Mouse (Mus musculus) lung, postnatal 0 days (tissue): ENCODE results near the gene Capza1. TPM values are rescaled to one million over a fixed set of nuclear protein-coding genes. Genes with fewer than 3 reads are reported as not detected.

Experiments used
- ATAC-seq: fragments of 200-750 bp; cut with Nextera tagmentation; 2 replicates; pipeline ENCODE4 v1.8.0; 2017; ENCODE audit warnings: moderate library complexity
- DNase-seq: peaks from one replicate; pipeline ENCODE4 v3.0.0-alpha.2; 2016; ENCODE audit warnings: low spot score
- H3K27ac ChIP-seq: fragments of 300-500 bp; sonication (generic); 2 replicates; pipeline ENCODE4 v1.5.1; 2014; ENCODE audit warnings: antibody characterized with exemption, mild to moderate bottlenecking, low read length, mixed read lengths
- H3K27me3 ChIP-seq: fragments of 300-500 bp; sonication (generic); replicated peaks from 2 replicates; pipeline ENCODE4 v1.6.1; 2014; ENCODE audit warnings: low read length, mixed read lengths; ENCODE audit not compliant: insufficient read depth
- H3K36me3 ChIP-seq: fragments of 300-500 bp; sonication (generic); 2 replicates; pipeline ENCODE4 v1.6.1; 2014; ENCODE audit warnings: low read length, mixed read lengths; ENCODE audit not compliant: insufficient read depth
- H3K4me1 ChIP-seq: fragments of 300-500 bp; sonication (generic); 2 replicates; pipeline ENCODE4 v1.6.1; 2014; ENCODE audit warnings: antibody characterized with exemption, low read depth, low read length, mixed read lengths; ENCODE audit not compliant: insufficient read depth
- H3K4me2 ChIP-seq: fragments of 300-500 bp; sonication (generic); replicated peaks from 2 replicates; pipeline ENCODE4 v1.6.1; 2014; ENCODE audit warnings: low read depth, mild to moderate bottlenecking, low read length, moderate library complexity, mixed read lengths
- H3K4me3 ChIP-seq: fragments of 300-500 bp; sonication (generic); 2 replicates; pipeline ENCODE4 v1.5.1; 2014; ENCODE audit warnings: low read depth, low read length
- H3K9ac ChIP-seq: fragments of 300-500 bp; sonication (generic); replicated peaks from 2 replicates; pipeline ENCODE4 v1.6.1; 2014; ENCODE audit warnings: low read depth, mild to moderate bottlenecking
- H3K9me3 ChIP-seq: fragments of 300-500 bp; sonication (generic); 2 replicates; pipeline ENCODE4 v1.6.1; 2016; ENCODE audit warnings: low read length, mixed read lengths
- CTCF ChIP-seq: IDR thresholded peaks from 2 replicates; pipeline ENCODE4 v1.5.1; 2016; ENCODE audit warnings: antibody characterized with exemption, mild to moderate bottlenecking
- EP300 ChIP-seq: IDR thresholded peaks from 2 replicates; pipeline ENCODE4 v1.6.1; 2016; ENCODE audit warnings: antibody characterized with exemption, mild to moderate bottlenecking, control low read depth
- WGBS: fragments of 180-500 bp; shearing (Covaris S2); extraction: QIAGEN DNeasy Blood & Tissue Kit; methylation state at CpG from one replicate; pipeline ENCODE4 v1.1.7; 2014; 5-methylcytosine and 5-hydroxymethylcytosine counted together
- polyA plus RNA-seq: library from polyadenylated mRNA; unstranded; fragments of >200 nt; fragmentation: Nextera tagmentation; extraction: Ambion mirVana; gene quantifications from 2 replicates; pipeline ENCODE4 v1.2.1, GENCODE M21; 2015

The Capza1 gene
- polyA plus RNA-seq, 1 experiment from 2014 or later = 110 TPM

GRCm38 (mm10) chr3:104780561-104781420, 83.5 kb downstream of the Capza1 start, which contains the start of gene Ppm1j:
Gene Ppm1j (plus strand): TSS chr3:104781056.
- Histone ChIP-seq H3K4me2 (peak within 1 kb of the TSS; percentile 93), H3K9me3 (no peaks in the 10 kb centered on the region), H3K27me3 (peaks cover 34% of the 10 kb centered on the region), H3K4me1 (peaks cover 17% of the 10 kb centered on the region; the same call in 1 of the 2 replicates), H3K27ac (no peak within 1 kb of the TSS), H3K36me3 (no peaks in the 10 kb centered on the region), H3K9ac (peak within 1 kb of the TSS; percentile 32), H3K4me3 (peak within 1 kb of the TSS; percentile 43)
- peak; percentile 85 for ATAC-seq
- TF ChIP-seq CTCF (no peak), EP300 (no peak)
- peak; percentile 67 for DNase-seq
- 2% methylated on average over 56 of the region's 56 CpGs for WGBS

GRCm38 (mm10) chr3:104779949-104780348, 84.4 kb downstream of the Capza1 start:
- Histone ChIP-seq H3K9ac (no peak overlapping the region), H3K27me3 (peaks cover 34% of the 10 kb centered on the region), H3K27ac (no peak overlapping the region), H3K4me1 (peaks cover 17% of the 10 kb centered on the region; the same call in 1 of the 2 replicates), H3K9me3 (no peaks in the 10 kb centered on the region), H3K36me3 (no peaks in the 10 kb centered on the region), H3K4me2 (no peak overlapping the region), H3K4me3 (no peak overlapping the region)
- DNase-seq (peak; percentile 83), ATAC-seq (no peak)
- 5% methylated on average over 7 of the region's 7 CpGs for WGBS
- TF ChIP-seq EP300 (no peak), CTCF (peak; percentile 95)

DNA sequence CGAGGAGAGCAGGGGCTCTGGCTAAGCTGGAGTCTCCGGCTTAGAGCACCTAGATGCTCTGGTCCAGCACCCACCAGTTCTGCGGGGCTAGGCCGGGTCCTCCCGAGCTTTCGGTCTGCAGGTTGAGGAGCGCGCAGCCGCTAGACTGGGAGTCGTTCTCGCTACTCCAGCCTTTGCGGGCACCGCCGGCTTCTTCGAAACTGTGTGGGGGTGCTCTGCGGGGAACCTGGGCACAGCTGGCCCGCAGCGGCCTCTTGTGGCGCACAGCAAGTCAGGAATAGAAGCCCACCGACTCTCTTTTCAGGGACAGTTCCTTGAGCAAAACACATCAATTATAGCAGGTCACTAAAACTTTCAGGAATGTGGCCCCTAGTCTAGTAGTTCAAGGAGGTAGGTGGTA, 87.0 kb downstream of the Capza1 start:
- H3K4me3 ChIP-seq = peak overlapping the region; percentile 20; the same call in 1 of the 2 replicates
- H3K36me3 ChIP-seq = no peaks in the 10 kb centered on the region
- no peaks in the 10 kb centered on the region for H3K9me3 ChIP-seq
- peak; percentile 44 for DNase-seq
- H3K27me3 ChIP-seq = peaks cover 34% of the 10 kb centered on the region
- no peak overlapping the region for H3K9ac ChIP-seq
- H3K4me2 ChIP-seq = peak overlapping the region; percentile 47
- TF ChIP-seq CTCF (peak; percentile 60), EP300 (no peak)
- 1% methylated on average over 20 of the region's 20 CpGs for WGBS
- peaks cover 17% of the 10 kb centered on the region; the same call in 1 of the 2 replicates for H3K4me1 ChIP-seq
- H3K27ac ChIP-seq = no peak overlapping the region
- no peak for ATAC-seq

- TF ChIP-seq EP300 (no peak), CTCF (no peak)
- no peak overlapping the region for H3K4me2 ChIP-seq
- H3K27me3 ChIP-seq = peaks cover 12% of the 10 kb centered on the region
- no peak for ATAC-seq
- no peak for DNase-seq
- 76% methylated on average over 7 of the region's 7 CpGs for WGBS
- H3K4me1 ChIP-seq = no peaks in the 10 kb centered on the region
- no peaks in the 10 kb centered on the region for H3K36me3 ChIP-seq
- H3K4me3 ChIP-seq = no peak overlapping the region
- no peak overlapping the region for H3K27ac ChIP-seq
- no peak overlapping the region for H3K9ac ChIP-seq
- H3K9me3 ChIP-seq = no peaks in the 10 kb centered on the region
These were observed 91.0 kb downstream of the Capza1 start for GRCm38 (mm10) chr3:104773301-104773700.

Other genes with a start within 250 kb of the Capza1 start
- 17.2 and 17.5 TPM in 2 replicates for gene Slc16a1, start 225.8 kb downstream of the Capza1 start, polyA plus RNA-seq
- 3.7 and 4.4 TPM in 2 replicates for gene Ppm1j, start 83.4 kb downstream of the Capza1 start, polyA plus RNA-seq
- gene Fam19a3, start 82.7 kb downstream of the Capza1 start, polyA plus RNA-seq = 0.02 TPM in 2 replicates
- gene Rhoc, start 76.1 kb downstream of the Capza1 start, polyA plus RNA-seq = 242 and 258 TPM in 2 replicates
- 22.2 and 28.8 TPM in 2 replicates for gene Mov10, start 45.9 kb downstream of the Capza1 start, polyA plus RNA-seq
- 28.4 and 32.9 TPM in 2 replicates for gene St7l, start 500 bp downstream of the Capza1 start, polyA plus RNA-seq
- gene Wnt2b, start 97.4 kb upstream of the Capza1 start, polyA plus RNA-seq = 0.44 and 0.88 TPM in 2 replicates
- 70.4 and 82.1 TPM in 2 replicates for gene Cttnbp2nl, start 188.6 kb upstream of the Capza1 start, polyA plus RNA-seq
- gene 4930564D02Rik, start 202.3 kb upstream of the Capza1 start, polyA plus RNA-seq = not detected in 2 replicates